Mouse (Mus musculus): Measurements from ENCODE around the gene Apeh. TPM values are rescaled to one million over a fixed set of nuclear protein-coding genes. Genes with fewer than 3 reads are reported as not detected.

Apeh gene
- total RNA-seq, 2 experiments from 2014 or later = 31.0 to 31.8 TPM

- no peak overlapping the region for H3K4me3 ChIP-seq
- intact Hi-C loops (cut with DNase I) = loop anchor here (5.0 kb wide), 1 partner anchor 107 kb away; no protein-coding TSS in a partner anchor
- no peak overlapping the region for H3K27ac ChIP-seq
- TF ChIP-seq CTCF (IDR thresholded peaks at IDR 0.05) = no peak
- DNase-seq (ENCODE audit: extremely low spot score in 1 of 2, low spot score in 2 of 2) = no peak
Observed at GRCm38 (mm10) chr9:108069529-108069928, 24.9 kb downstream of the Apeh start.

GRCm38 (mm10) chr9:108069007-108069406 lies 25.4 kb downstream of the Apeh start:
- intact Hi-C loops (cut with DNase I) = loop anchor here (5.0 kb wide), 1 partner anchor 107 kb away; no protein-coding TSS in a partner anchor
- TF ChIP-seq CTCF (IDR thresholded peaks at IDR 0.05) = no peak
- DNase-seq (ENCODE audit: extremely low spot score in 1 of 2, low spot score in 2 of 2) = no peak
- H3K27ac ChIP-seq = no peak overlapping the region
- no peak overlapping the region for H3K4me3 ChIP-seq

- intact Hi-C loops (cut with DNase I) = loop anchor here (1.0 to 5.0 kb wide), 2 partner anchors 106 to 163 kb away; no protein-coding TSS in a partner anchor
- TF ChIP-seq CTCF (IDR thresholded peaks at IDR 0.05) = peak; percentile 93
- Histone ChIP-seq H3K4me3 (no peak overlapping the region), H3K27ac (no peak overlapping the region)
- DNase-seq (ENCODE audit: extremely low spot score in 1 of 2, low spot score in 2 of 2) = peak; percentile 71 to 83
Observed at GRCm38 (mm10) chr9:108067900-108068299, 26.5 kb downstream of the Apeh start.

GRCm38 (mm10) chr9:108067199-108067598 lies 27.2 kb downstream of the Apeh start:
- H3K4me3 ChIP-seq = no peak overlapping the region
- H3K27ac ChIP-seq = no peak overlapping the region
- intact Hi-C loops (cut with DNase I) = loop anchor here (1.0 to 5.0 kb wide), 2 partner anchors 105 to 162 kb away; no protein-coding TSS in a partner anchor
- DNase-seq (ENCODE audit: extremely low spot score in 1 of 2, low spot score in 2 of 2) = no peak
- TF ChIP-seq CTCF (IDR thresholded peaks at IDR 0.05) = no peak

- TF ChIP-seq CTCF (IDR thresholded peaks at IDR 0.05) = peak; percentile 77
- no peak overlapping the region for H3K4me3 ChIP-seq
- peak overlapping the region; percentile 64; the same call in 1 of the 2 replicates for H3K27ac ChIP-seq
- intact Hi-C loops (cut with DNase I) = loop anchor here (5.0 kb wide), 1 partner anchor 103 kb away; no protein-coding TSS in a partner anchor
- peak; percentile 59 to 60 for DNase-seq (ENCODE audit: extremely low spot score in 1 of 2, low spot score in 2 of 2)
Observed at GRCm38 (mm10) chr9:108065491-108066011, 28.9 kb downstream of the Apeh start.

GRCm38 (mm10) chr9:108063361-108063760 lies 31.0 kb downstream of the Apeh start:
- intact Hi-C loops (cut with DNase I) = no loop called here
- H3K4me3 ChIP-seq = no peak overlapping the region
- no peak for TF ChIP-seq CTCF (IDR thresholded peaks at IDR 0.05)
- DNase-seq (ENCODE audit: extremely low spot score in 1 of 2, low spot score in 2 of 2) = no peak
- H3K27ac ChIP-seq = no peak overlapping the region

- intact Hi-C loops (cut with DNase I) = no loop called here
- no peak overlapping the region for H3K27ac ChIP-seq
- TF ChIP-seq CTCF (IDR thresholded peaks at IDR 0.05) = no peak
- no peak overlapping the region for H3K4me3 ChIP-seq
- DNase-seq (ENCODE audit: extremely low spot score in 1 of 2, low spot score in 2 of 2) = no peak
Observed at GRCm38 (mm10) chr9:108062142-108062541, 32.3 kb downstream of the Apeh start.

- intact Hi-C loops (cut with DNase I) = no loop called here
- Histone ChIP-seq H3K27ac (no peak overlapping the region), H3K4me3 (no peak overlapping the region)
- DNase-seq (ENCODE audit: extremely low spot score in 1 of 2, low spot score in 2 of 2) = no peak
- no peak for TF ChIP-seq CTCF (IDR thresholded peaks at IDR 0.05)
Observed at GRCm38 (mm10) chr9:108058291-108058690, 36.1 kb downstream of the Apeh start.

GRCm38 (mm10) chr9:108057262-108057562 lies 37.2 kb downstream of the Apeh start:
- intact Hi-C loops (cut with DNase I) = no loop called here
- no peak for DNase-seq (ENCODE audit: extremely low spot score in 1 of 2, low spot score in 2 of 2)
- no peak overlapping the region for H3K4me3 ChIP-seq
- no peak for TF ChIP-seq CTCF (IDR thresholded peaks at IDR 0.05)
- no peak overlapping the region for H3K27ac ChIP-seq

GRCm38 (mm10) chr9:108056361-108057261 lies 37.8 kb downstream of the Apeh start:
- TF ChIP-seq CTCF (IDR thresholded peaks at IDR 0.05) = no peak
- Histone ChIP-seq H3K4me3 (no peak overlapping the region), H3K27ac (no peak overlapping the region)
- intact Hi-C loops (cut with DNase I) = no loop called here
- DNase-seq (ENCODE audit: extremely low spot score in 1 of 2, low spot score in 2 of 2) = no peak

GRCm38 (mm10) chr9:108055661-108056237 lies 38.7 kb downstream of the Apeh start:
- Histone ChIP-seq H3K4me3 (no peak overlapping the region), H3K27ac (no peak overlapping the region)
- intact Hi-C loops (cut with DNase I) = no loop called here
- DNase-seq (ENCODE audit: extremely low spot score in 1 of 2, low spot score in 2 of 2) = no peak
- no peak for TF ChIP-seq CTCF (IDR thresholded peaks at IDR 0.05)

GRCm38 (mm10) chr9:108055061-108055460 lies 39.3 kb downstream of the Apeh start:
- no peak overlapping the region for H3K27ac ChIP-seq
- no peak for DNase-seq (ENCODE audit: extremely low spot score in 1 of 2, low spot score in 2 of 2)
- intact Hi-C loops (cut with DNase I) = no loop called here
- no peak for TF ChIP-seq CTCF (IDR thresholded peaks at IDR 0.05)
- H3K4me3 ChIP-seq = no peak overlapping the region

Measured in left cerebral cortex, adult 2 months (tissue).